Mouse (Mus musculus): ENCODE results near the gene Tbl2. TPM values are rescaled to one million over a fixed set of nuclear protein-coding genes. Genes with fewer than 3 reads are reported as not detected.

Tbl2 gene
- polyA plus RNA-seq, 1 experiment: 10.1 TPM

DNA sequence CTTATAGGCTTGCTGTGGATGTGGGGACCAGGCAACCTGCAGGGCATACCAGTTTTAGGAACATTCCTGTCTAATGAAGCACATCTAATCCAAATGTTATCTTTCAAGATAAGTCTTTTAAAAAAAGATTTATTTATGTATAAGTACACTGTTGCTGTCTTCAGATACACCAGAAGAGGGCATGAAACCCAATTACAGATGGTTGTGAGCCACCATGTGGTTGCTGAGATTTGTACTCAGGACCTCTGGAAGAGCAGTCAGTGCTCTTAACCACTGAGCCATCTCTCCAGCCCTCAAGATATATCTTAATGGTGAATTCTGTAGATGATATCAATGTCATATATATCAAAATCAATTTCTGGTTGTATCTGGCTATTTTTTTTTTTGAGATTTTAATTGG is 3.5 kb upstream of the Tbl2 start:
- DNase-seq: no peak
- Histone ChIP-seq H3K4me3 (ENCODE audit: insufficient read depth, low read depth, low read length) (no peak overlapping the region), H3K36me3 (ENCODE audit: control insufficient read depth, insufficient read depth, low read length) (no peaks in the 10 kb centered on the region), H3K4me1 (ENCODE audit: control insufficient read depth, insufficient read depth, low read length) (no peaks in the 10 kb centered on the region; the same call in 1 of the 2 replicates), H3K27me3 (replicated peaks; ENCODE audit: control insufficient read depth, insufficient read depth, low read length) (no peaks in the 10 kb centered on the region), H3K27ac (ENCODE audit: insufficient read depth, low read depth, low read length) (no peak overlapping the region)
- TF ChIP-seq POLR2A (IDR thresholded peaks at IDR 0.05; ENCODE audit: low read depth, low read length): no peak
- TF ChIP-seq CTCF (conservative IDR thresholded peaks at IDR 0.05; ENCODE audit: insufficient read depth, insufficient read length, low read depth, low read length): no peak

DNA sequence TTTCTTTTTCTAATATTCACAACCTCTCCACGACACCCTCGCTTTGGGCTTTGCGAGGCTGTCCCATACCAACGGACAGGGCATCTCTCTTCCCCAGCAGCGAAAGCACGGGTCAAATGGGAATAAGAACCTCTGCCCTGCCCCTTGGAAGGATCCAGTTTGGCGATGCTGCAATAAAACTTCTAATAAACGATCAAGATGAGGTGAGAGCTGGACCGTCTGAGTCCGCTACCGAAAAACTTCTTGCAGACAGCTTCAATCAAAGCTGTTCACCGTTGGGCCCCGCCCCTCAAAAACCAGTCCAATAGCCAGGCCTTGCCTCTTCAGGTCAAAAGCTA is 773 bp upstream of the Tbl2 start:
- Histone ChIP-seq H3K4me3 (ENCODE audit: insufficient read depth, low read depth, low read length) (peak overlapping the region; percentile 65), H3K36me3 (ENCODE audit: control insufficient read depth, insufficient read depth, low read length) (no peaks in the 10 kb centered on the region; the same call in 1 of the 2 replicates), H3K4me1 (ENCODE audit: control insufficient read depth, insufficient read depth, low read length) (no peaks in the 10 kb centered on the region; the same call in 1 of the 2 replicates), H3K27ac (ENCODE audit: insufficient read depth, low read depth, low read length) (peak overlapping the region; percentile 41), H3K27me3 (replicated peaks; ENCODE audit: control insufficient read depth, insufficient read depth, low read length) (no peaks in the 10 kb centered on the region)
- DNase-seq: no peak
- WGBS: 1% methylated on average over 13 of the region's 13 CpGs
- no peak for TF ChIP-seq CTCF (conservative IDR thresholded peaks at IDR 0.05; ENCODE audit: insufficient read depth, insufficient read length, low read depth, low read length)
- no peak for TF ChIP-seq POLR2A (IDR thresholded peaks at IDR 0.05; ENCODE audit: low read depth, low read length)

DNA sequence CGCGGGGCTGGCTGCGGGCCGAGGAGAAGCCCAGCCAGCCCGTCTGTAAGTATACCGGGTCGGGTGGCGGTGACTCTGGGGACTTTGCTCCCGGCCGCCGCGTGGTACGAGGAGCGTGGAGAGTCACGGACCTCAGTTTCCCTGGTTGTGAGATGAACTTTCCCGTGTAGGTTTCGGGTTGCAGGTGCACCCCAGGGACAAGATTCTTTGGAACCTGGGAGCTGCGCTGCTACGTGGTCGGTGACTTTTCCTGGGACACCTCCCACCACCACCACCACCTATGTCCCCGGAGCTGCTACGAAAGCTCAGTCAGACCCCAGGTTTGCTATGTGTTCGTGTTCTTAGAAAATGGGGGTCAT is 342 bp downstream of the Tbl2 start:
- Histone ChIP-seq H3K27ac (ENCODE audit: insufficient read depth, low read depth, low read length) (no peak overlapping the region), H3K36me3 (ENCODE audit: control insufficient read depth, insufficient read depth, low read length) (no peaks in the 10 kb centered on the region; the same call in none of the 2 replicates), H3K4me3 (ENCODE audit: insufficient read depth, low read depth, low read length) (peak overlapping the region; percentile 92), H3K27me3 (replicated peaks; ENCODE audit: control insufficient read depth, insufficient read depth, low read length) (no peaks in the 10 kb centered on the region), H3K4me1 (ENCODE audit: control insufficient read depth, insufficient read depth, low read length) (no peaks in the 10 kb centered on the region; the same call in 1 of the 2 replicates)
- TF ChIP-seq POLR2A (IDR thresholded peaks at IDR 0.05; ENCODE audit: low read depth, low read length) (no peak), CTCF (conservative IDR thresholded peaks at IDR 0.05; ENCODE audit: insufficient read depth, insufficient read length, low read depth, low read length) (no peak)
- DNase-seq: no peak
- WGBS: under 1% methylated on average over 23 of the region's 23 CpGs

DNA sequence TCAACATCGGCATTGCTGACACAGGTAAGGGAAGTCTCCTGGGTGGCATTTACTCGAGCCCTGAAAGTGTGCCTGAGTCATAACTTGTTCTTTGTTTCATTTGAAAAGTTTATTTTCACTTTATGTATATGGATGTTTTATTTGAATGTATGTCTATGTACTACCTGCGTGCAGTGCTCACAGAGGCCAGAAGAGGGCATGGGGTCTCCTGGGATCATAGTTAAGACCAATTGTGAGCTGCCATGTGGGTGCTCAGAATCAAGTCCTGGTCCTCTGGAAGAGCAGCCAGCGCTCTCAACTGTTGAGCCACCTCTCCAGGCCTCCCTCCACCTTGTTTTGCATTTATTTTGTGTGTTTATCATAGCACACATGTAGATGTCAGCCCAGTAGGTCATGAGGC is 7.0 kb downstream of the Tbl2 start:
- Histone ChIP-seq H3K4me3 (ENCODE audit: insufficient read depth, low read depth, low read length) (no peak overlapping the region), H3K27ac (ENCODE audit: insufficient read depth, low read depth, low read length) (no peak overlapping the region), H3K27me3 (replicated peaks; ENCODE audit: control insufficient read depth, insufficient read depth, low read length) (no peaks in the 10 kb centered on the region), H3K36me3 (ENCODE audit: control insufficient read depth, insufficient read depth, low read length) (no peaks in the 10 kb centered on the region; the same call in none of the 2 replicates), H3K4me1 (ENCODE audit: control insufficient read depth, insufficient read depth, low read length) (0 out of 2 replicates have a peak, but pooled peaks cover 2% of the 10 kb centered on the region)
- WGBS: 96% methylated on average over 4 of the region's 4 CpGs
- TF ChIP-seq CTCF (conservative IDR thresholded peaks at IDR 0.05; ENCODE audit: insufficient read depth, insufficient read length, low read depth, low read length): no peak
- no peak for TF ChIP-seq POLR2A (IDR thresholded peaks at IDR 0.05; ENCODE audit: low read depth, low read length)
- no peak for DNase-seq

DNA sequence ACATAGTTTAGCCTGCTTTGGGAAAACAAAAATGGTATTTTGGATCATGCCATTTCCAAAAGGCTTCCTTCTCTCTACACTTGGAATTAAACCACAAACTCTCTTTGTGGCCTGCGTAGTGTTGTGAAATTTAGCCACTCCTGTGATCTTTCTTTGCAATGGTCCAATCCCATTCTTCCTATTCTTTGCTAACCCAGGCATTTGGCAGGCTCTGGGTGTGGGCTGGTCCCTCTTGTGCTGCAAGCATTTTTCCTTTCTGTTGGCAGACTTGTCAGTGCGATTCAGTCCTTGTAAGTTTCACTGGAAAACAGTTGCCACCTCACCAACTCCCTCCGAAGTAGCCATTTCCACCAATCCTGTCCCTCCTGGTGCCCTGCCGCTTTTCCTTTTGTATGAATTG is 11.8 kb downstream of the Tbl2 start:
- WGBS: 87% methylated on average over 4 of the region's 4 CpGs
- Histone ChIP-seq H3K4me1 (ENCODE audit: control insufficient read depth, insufficient read depth, low read length) (peaks cover 17% of the 10 kb centered on the region; the same call in 1 of the 2 replicates), H3K4me3 (ENCODE audit: insufficient read depth, low read depth, low read length) (no peak overlapping the region), H3K27ac (ENCODE audit: insufficient read depth, low read depth, low read length) (no peak overlapping the region), H3K27me3 (replicated peaks; ENCODE audit: control insufficient read depth, insufficient read depth, low read length) (no peaks in the 10 kb centered on the region), H3K36me3 (ENCODE audit: control insufficient read depth, insufficient read depth, low read length) (no peaks in the 10 kb centered on the region; the same call in 1 of the 2 replicates)
- peak; percentile 40 for DNase-seq
- TF ChIP-seq POLR2A (IDR thresholded peaks at IDR 0.05; ENCODE audit: low read depth, low read length) (no peak), CTCF (conservative IDR thresholded peaks at IDR 0.05; ENCODE audit: insufficient read depth, insufficient read length, low read depth, low read length) (no peak)

DNA sequence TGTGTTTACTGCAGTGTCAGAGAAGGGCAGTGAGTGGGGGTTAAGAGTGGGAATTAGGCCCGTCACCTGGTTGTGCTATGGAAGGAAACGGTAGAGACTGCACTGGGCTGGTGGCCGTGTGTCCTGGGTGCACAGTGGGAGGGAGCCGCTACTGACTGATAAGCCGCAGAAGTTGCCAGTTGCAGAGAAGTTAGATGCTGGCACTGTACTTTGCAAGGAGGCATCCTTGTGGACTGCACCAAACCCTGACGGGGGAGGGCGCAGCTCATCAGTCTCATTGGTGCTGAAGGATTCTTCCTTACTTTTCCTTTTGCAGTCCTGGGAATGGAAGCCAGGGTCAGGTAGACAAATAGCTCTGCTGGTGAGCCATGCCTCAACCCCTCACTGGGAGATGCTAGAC is 12.2 kb downstream of the Tbl2 start:
- no peak for TF ChIP-seq POLR2A (IDR thresholded peaks at IDR 0.05; ENCODE audit: low read depth, low read length)
- H3K4me1 ChIP-seq (ENCODE audit: control insufficient read depth, insufficient read depth, low read length): peaks cover 17% of the 10 kb centered on the region; the same call in 1 of the 2 replicates
- peak overlapping the region; percentile 53; the same call in 1 of the 2 replicates for H3K27ac ChIP-seq (ENCODE audit: insufficient read depth, low read depth, low read length)
- no peaks in the 10 kb centered on the region; the same call in 1 of the 2 replicates for H3K36me3 ChIP-seq (ENCODE audit: control insufficient read depth, insufficient read depth, low read length)
- 79% methylated on average over 7 of the region's 7 CpGs for WGBS
- no peak for DNase-seq
- no peaks in the 10 kb centered on the region for H3K27me3 ChIP-seq (replicated peaks; ENCODE audit: control insufficient read depth, insufficient read depth, low read length)
- H3K4me3 ChIP-seq (ENCODE audit: insufficient read depth, low read depth, low read length): no peak overlapping the region

DNA sequence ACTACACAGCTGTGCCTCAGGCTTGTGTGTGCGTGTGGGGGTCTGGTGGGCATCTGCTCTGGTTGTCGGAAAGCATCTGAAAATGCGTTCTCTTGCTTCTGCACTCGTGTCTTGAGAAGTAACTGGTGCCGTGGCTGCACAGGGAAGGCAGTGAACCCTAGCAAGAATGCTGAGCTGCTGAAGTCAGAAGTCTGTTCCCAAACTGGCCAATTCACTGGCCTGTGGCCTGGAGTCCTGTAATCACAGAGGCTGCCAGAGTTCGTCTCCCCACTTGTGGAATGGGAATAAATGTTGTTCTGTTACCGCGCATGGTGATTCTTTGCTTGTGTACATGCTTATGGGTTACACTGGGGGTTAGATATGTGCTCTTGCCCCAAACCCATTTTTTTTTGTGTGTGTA is 12.9 kb downstream of the Tbl2 start:
- no peaks in the 10 kb centered on the region; the same call in 1 of the 2 replicates for H3K36me3 ChIP-seq (ENCODE audit: control insufficient read depth, insufficient read depth, low read length)
- H3K4me1 ChIP-seq (ENCODE audit: control insufficient read depth, insufficient read depth, low read length): peaks cover 17% of the 10 kb centered on the region; the same call in 1 of the 2 replicates
- 42% methylated on average over 8 of the region's 8 CpGs for WGBS

More for the DNA sequence above, 12.9 kb downstream of the Tbl2 start:
- no peak overlapping the region for H3K4me3 ChIP-seq (ENCODE audit: insufficient read depth, low read depth, low read length)
- no peaks in the 10 kb centered on the region for H3K27me3 ChIP-seq (replicated peaks; ENCODE audit: control insufficient read depth, insufficient read depth, low read length)
- peak overlapping the region; percentile 53 for H3K27ac ChIP-seq (ENCODE audit: insufficient read depth, low read depth, low read length)
- TF ChIP-seq CTCF (conservative IDR thresholded peaks at IDR 0.05; ENCODE audit: insufficient read depth, insufficient read length, low read depth, low read length) (no peak), POLR2A (IDR thresholded peaks at IDR 0.05; ENCODE audit: low read depth, low read length) (no peak)
- DNase-seq: peak; percentile 83
